Mouse (Mus musculus) CH12F3 (cell line): ENCODE measurements around the gene Traf3ip2.

Experiments
- in situ Hi-C: fragments of 300-500 bp; cut with MboI; formaldehyde crosslinking; loops from 2 replicates; pipeline ENCODE4 v1.14.3; 2020; ENCODE audit warnings: low sequenced_read_pairs

The Traf3ip2 gene

DNA sequence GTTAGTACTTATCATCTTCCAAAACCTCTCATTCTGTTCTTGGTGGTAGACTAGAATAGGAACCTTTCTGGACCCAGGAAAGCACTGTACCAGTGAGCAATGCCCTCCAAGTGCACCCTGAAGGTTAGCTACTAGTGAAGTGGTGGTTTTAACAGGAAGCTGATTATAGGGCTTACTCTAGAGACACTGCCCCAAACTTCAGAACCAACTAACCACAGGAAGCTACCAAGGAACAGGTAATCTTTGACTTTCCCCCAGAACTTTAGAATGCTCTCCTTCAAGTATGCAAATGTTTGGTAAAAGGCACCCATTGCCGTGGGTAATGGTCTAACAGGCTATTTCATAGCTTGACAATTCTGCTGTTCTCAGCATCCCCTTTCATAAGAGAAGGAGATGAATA, 12.6 kb upstream of the Traf3ip2 start:
- in situ Hi-C loops: no loop called here

DNA sequence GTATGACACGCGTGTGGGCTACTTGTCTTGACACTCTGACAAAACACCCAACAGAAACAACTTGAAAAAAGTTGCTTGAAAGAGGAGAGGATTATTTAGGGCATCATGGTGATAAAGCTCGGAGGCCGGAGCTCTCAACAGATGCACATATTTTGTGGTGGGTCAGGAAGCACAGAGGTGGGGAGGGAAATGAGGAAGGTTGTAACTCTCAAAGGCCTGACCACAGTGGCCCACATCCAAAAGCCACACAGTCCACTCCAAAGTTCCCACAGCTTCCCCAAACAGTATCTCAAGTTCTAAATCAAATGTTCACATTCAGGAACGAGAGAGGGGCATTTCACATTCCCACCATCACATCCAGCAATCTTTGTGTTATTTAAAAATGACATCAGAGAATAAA, 11.7 kb upstream of the Traf3ip2 start:
- in situ Hi-C loops: no loop called here

DNA sequence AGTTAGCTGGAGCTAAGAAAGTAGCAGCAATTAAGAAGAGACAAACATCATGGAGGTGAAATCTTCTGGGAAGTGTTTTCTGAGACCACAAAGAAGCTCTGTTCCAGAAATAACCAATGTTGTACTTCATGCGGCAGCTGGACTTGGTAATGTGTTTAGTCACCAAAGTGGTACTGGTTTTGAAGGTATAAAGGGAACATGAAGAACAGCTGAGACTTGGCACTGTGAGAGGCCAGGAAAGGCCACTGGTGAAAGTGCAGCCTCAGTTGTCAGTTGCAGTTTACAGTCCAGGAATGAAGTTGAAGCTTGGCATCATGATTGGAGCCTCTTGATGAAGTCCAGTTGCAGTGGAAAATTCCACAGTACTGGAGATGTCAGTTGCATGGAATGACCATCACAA, 6.3 kb upstream of the Traf3ip2 start:
- in situ Hi-C loops: no loop called here

DNA sequence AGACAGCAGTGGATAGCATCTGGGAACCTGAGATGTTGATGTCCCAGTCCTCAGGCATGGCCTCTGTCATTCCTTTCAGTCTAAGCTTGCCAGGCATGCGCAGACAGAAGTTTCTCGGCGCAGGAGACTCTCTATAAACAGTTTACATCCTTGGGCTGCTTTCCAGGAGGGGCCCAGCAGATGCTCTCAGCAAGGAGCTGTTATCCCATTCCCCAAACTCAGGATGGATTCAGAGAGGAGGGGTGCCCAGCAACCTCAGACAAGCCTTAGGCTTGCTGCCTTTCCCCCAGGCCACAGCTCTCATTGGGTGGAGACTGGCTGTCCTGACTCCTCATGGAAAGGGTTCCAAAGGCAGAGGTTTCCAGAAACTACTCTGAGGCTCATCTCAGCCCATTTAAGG, 1.5 kb upstream of the Traf3ip2 start:
- in situ Hi-C loops: no loop called here

DNA sequence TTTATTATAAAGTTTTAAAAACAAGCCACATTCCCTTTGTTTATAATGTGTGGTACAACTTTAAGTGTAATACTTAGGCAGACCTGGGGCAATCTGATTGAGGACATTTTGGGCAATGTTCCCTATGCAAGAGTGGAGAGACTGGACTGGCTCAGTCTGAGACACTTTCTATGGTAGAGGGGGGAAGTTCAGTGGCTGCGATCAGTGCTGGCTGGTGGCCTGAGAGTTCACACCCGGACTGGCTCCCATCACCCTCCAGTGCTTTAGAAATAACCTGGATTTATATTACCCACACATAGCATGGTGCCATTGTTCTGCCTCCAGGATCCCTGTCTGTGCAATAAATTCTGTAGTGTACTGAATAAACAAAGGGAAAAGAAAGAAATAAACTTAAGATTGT, 603 bp upstream of the Traf3ip2 start:
- in situ Hi-C loops: no loop called here

GRCm38 (mm10) chr10:39612989-39613831, 476 bp downstream of the Traf3ip2 start:
- in situ Hi-C loops: no loop called here

DNA sequence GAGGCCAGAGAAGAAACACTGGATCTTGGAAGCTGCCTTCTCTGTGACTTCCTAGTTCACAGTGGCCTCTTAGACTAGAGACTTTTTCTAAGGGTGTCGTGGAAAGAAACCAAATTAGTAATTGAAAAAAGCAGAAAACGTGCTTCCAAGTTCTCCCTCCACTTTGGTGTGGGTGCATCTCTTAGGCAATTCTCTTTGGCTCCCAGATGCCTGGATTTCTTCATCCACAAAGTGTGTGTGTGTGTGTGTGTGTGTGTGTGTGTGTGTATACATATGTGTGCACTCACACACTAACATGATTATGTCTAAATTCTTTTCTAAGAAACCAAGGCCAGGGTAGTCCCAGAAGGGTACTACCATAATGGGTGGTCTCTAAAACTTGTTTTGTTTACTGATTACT, 1.2 kb downstream of the Traf3ip2 start:
- in situ Hi-C loops: no loop called here

DNA sequence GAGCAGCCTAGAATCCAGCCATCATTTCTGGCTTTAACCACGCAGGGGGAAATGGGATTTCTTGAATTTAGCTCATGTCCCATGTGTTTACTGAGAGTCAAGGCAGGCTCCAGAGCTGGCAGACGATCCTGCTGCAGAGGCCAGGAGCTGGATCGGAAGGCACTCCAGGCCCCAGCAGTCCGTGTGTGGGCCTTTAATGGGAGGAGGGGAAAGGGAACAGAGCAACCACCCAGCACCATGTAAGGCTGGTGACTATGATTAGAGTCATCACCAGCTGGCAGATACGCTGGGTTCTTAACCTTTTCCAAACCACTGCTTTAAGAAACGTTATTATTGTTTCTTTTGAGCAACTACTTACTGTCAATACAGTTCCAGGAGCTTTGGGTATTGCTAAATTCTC, 1.9 kb downstream of the Traf3ip2 start:
- in situ Hi-C loops: no loop called here

GRCm38 (mm10) chr10:39615531-39616229, 2.9 kb downstream of the Traf3ip2 start:
- in situ Hi-C loops: no loop called here

- in situ Hi-C loops: no loop called here
Observed at GRCm38 (mm10) chr10:39616230-39616590, 3.5 kb downstream of the Traf3ip2 start.

GRCm38 (mm10) chr10:39616626-39617025, 3.9 kb downstream of the Traf3ip2 start:
- in situ Hi-C loops: no loop called here

GRCm38 (mm10) chr10:39618431-39618830, 5.7 kb downstream of the Traf3ip2 start:
- in situ Hi-C loops: no loop called here

- in situ Hi-C loops: no loop called here
Observed at GRCm38 (mm10) chr10:39620626-39621025, 7.9 kb downstream of the Traf3ip2 start.

DNA sequence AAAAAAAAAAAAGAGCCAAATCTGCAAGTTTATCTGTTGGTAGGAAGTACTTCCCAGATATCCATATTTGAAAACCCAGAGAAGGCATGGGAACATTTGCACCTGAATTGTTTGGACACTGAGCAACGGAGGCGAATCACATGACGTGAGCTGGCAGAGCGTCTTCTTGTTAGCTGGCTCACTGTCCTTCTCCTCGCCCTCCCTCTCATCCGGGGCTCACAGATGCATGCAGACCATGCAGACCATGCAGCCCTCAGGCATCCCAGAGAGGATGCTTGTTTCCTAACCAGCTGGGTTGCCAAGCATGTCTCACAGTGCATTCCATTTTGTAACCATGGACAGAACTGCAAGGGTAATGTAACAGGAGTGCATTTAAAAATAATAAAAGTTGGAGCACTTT, 11.1 kb downstream of the Traf3ip2 start:
- in situ Hi-C loops: no loop called here

- in situ Hi-C loops: no loop called here
Observed at GRCm38 (mm10) chr10:39624837-39625625, 12.3 kb downstream of the Traf3ip2 start.

DNA sequence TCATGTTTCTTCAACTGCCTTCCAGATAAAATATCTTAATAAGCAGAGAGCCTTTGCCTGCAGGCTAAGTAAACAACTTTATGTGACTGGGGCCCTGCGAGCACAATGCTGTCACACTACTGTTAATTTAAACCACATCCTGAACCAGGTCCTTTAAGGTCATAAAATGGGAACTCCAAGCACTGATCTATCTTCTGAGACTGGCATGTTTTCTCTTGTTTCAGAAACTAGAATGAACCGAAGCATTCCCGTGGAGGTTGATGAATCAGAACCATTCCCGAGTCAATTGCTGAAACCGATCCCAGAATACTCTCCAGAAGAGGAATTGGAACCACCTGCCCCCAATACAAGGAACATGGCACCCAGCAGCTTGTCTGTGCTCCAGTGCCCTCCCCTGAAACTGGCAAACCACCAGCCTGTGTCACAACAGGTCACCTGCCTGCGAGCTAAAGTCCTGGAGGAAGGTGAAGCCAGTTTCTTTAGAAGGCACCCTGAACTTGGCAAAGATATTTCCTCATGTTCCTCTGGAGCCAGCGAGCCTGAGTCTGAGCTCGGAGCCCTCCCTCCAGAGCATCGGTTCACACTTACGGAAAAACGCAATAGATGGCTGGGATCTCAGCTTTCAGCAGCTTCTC, 13.0 kb downstream of the Traf3ip2 start:
- in situ Hi-C loops: no loop called here

DNA sequence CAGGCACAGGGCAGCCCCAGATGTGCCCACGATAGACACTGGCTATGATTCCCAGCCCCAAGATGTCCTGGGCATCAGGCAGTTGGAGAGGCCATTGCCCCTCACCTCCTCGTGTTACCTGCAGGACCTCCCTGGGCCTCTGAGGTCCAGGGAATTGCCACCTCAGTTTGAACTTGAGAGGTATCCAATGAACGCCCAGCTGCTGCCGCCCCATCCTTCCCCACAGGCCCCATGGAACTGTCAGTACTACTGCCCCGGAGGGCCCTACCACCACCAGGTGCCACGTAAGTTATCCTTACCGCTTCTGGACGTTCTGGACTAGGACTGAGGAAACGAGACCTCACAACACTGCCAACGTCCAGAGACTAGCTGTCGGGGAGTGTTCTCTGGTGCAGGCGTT, 13.6 kb downstream of the Traf3ip2 start:
- in situ Hi-C loops: no loop called here

DNA sequence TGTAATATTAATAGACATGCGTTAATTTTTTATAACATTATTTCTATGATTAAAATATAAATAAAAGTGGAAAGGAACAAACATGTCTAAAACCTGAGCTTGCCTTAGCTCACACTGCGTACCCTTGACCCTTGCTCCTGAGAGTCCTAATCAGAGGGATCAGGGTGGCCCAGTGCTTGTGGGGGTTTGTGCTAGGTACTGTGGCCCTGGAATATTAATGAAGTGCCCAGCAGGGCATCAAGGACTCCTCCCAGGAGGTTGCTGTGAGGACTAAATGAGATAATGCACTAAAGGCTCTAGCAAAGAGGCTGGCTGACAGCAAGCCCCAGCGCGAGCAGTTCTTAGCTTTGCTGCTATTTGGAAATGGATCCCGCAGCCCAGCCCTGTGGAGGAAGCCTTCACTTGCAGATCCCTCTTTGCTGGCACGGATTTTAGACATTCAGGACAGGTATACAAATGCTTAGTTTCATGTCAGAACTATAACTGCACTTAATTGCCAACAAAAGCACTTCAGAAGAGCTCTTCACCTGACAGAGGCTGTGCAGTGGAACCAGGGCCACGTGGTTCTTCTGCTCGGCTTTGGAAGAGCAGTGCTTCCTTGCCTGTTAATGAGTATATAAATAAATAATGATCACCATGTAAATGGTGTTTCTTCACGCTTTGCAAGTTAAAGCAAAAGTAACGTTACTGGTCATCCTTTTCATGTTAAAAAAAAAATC, 16.2 kb downstream of the Traf3ip2 start:
- in situ Hi-C loops: no loop called here

DNA sequence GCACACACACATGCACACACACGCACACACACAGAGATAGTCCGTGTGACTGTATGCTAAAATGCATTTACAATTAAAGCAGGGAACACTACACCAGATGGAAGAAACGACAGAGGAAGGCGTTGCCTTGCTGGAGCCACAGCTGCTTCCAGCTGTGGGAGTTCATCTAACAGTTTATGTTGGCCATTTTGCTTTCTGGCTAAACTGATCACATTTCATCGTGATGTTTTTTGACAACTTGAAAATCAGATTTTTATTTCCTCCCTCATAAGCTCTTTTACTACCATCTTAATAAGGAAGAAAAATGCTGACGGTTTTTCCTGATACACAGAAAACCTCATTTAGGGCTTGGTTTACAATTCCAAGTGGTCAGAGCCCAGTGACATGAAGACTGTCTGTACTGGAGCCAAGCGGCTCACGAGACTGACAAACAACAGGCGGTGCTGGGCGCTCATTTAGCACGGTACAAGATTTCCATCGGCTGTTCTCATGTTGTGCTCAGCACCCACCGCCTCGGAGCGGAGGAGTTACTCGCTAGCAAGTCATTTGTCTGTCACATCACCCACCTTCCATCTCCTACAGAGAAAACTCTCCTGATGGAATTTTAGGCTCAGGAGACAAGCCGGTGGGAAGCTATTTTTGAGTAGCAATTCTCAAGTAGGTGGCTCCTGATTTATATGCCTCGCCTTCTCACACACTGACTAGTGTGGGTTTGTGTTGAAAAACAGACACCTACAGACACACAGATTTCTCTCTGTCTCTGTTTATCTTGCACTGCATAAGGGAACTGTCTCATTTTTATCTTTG, 17.2 kb downstream of the Traf3ip2 start:
- in situ Hi-C loops: no loop called here

GRCm38 (mm10) chr10:39630811-39631210, 18.1 kb downstream of the Traf3ip2 start:
- in situ Hi-C loops: no loop called here
